Mouse (Mus musculus) CH12.LX (cell line): ENCODE results near the gene Ralbp1. TPM values are rescaled to one million over a fixed set of nuclear protein-coding genes. Genes with fewer than 3 reads are reported as not detected.

Experiments
- DNase-seq: peaks from one replicate; pipeline ENCODE4 v3.0.0-alpha.2; 2013; ENCODE audit errors: extremely low read depth
- H3K27ac ChIP-seq: 2 replicates; pipeline ENCODE4 v1.5.1; 2012; ENCODE audit warnings: low read depth, mild to moderate bottlenecking, control low read depth, moderate library complexity; ENCODE audit not compliant: insufficient read depth
- H3K27me3 ChIP-seq: replicated peaks from 2 replicates; pipeline ENCODE3; 2012; ENCODE audit warnings: inconsistent platforms
- H3K36me3 ChIP-seq, 2 experiments: replicated peaks in 1 of 2; 2 replicates each; pipeline versions ENCODE3 to v1.6.1; 2012; ENCODE audit warnings: inconsistent platforms in 1 of 2, low read length in 1 of 2, mild to moderate bottlenecking in 1 of 2, mixed read lengths in 1 of 2, moderate library complexity in 1 of 2; ENCODE audit not compliant: control insufficient read depth in 1 of 2, insufficient read depth in 1 of 2
- H3K4me1 ChIP-seq, 2 experiments: 2 replicates each; pipeline ENCODE4 v1.6.1; 2012; ENCODE audit warnings: inconsistent platforms in 1 of 2, moderate library complexity in 1 of 2; ENCODE audit not compliant: insufficient read depth in 2 of 2, control insufficient read depth in 1 of 2
- H3K4me2 ChIP-seq: 2 replicates; pipeline ENCODE4 v1.6.1; 2012; ENCODE audit warnings: low read depth, mild to moderate bottlenecking, control low read depth; ENCODE audit not compliant: poor library complexity, insufficient read depth, severe bottlenecking
- H3K4me3 ChIP-seq, 3 experiments: fragments of 150-350 bp in 1 of 3; sonication (generic) in 1 of 3; replicated peaks in 1 of 3; 2 replicates each; pipeline versions ENCODE3 to v1.5.1; 2011 to 2012; ENCODE audit warnings: low read depth in 2 of 3, low read length in 2 of 3, mild to moderate bottlenecking in 2 of 3, moderate library complexity in 2 of 3, control low read depth in 1 of 3, improper control_type of control experiment in 1 of 3, inconsistent platforms in 1 of 3, mixed read lengths in 1 of 3; ENCODE audit not compliant: poor library complexity in 1 of 3
- H3K79me2 ChIP-seq: replicated peaks from 2 replicates; pipeline ENCODE4 v1.6.1; 2012; ENCODE audit warnings: mild to moderate bottlenecking, moderate library complexity; ENCODE audit not compliant: control insufficient read depth, poor library complexity, insufficient read depth, severe bottlenecking; ENCODE audit errors: extremely low read depth
- H3K9ac ChIP-seq: 2 replicates; pipeline ENCODE4 v1.6.1; 2012; ENCODE audit warnings: low read depth, mild to moderate bottlenecking, control low read depth, moderate library complexity; ENCODE audit not compliant: insufficient read depth
- H3K9me3 ChIP-seq: replicated peaks from 2 replicates; pipeline ENCODE3; 2012; ENCODE audit warnings: low read length, inconsistent platforms, mixed read lengths
- BHLHE40 ChIP-seq: IDR thresholded peaks from 2 replicates; pipeline ENCODE4 v1.6.1; 2011; ENCODE audit warnings: mild to moderate bottlenecking, low read depth, low read length, improper control_type of control experiment
- CHD1 ChIP-seq: IDR thresholded peaks from 2 replicates; pipeline ENCODE4 v1.6.1; 2012; ENCODE audit warnings: low read depth, low read length, improper control_type of control experiment, inconsistent platforms
- CTCF ChIP-seq, 2 experiments: IDR thresholded peaks in 1 of 2; conservative IDR thresholded peaks in 1 of 2; 2 replicates each; pipeline ENCODE4 v1.5.1; 2011 to 2012; ENCODE audit warnings: low read depth in 2 of 2, low read length in 2 of 2, improper control_type of control experiment in 1 of 2, inconsistent platforms in 1 of 2, mild to moderate bottlenecking in 1 of 2, moderate library complexity in 1 of 2
- E2F4 ChIP-seq: IDR thresholded peaks from 2 replicates; pipeline ENCODE4 v1.6.1; 2011; ENCODE audit warnings: low read depth, low read length, improper control_type of control experiment; ENCODE audit not compliant: insufficient replicate concordance
- ELF1 ChIP-seq: IDR thresholded peaks from 2 replicates; pipeline ENCODE4 v1.6.1; 2014; ENCODE audit warnings: low read depth, mild to moderate bottlenecking, inconsistent platforms, low read length, improper control_type of control experiment
- EP300 ChIP-seq: IDR thresholded peaks from 2 replicates; pipeline ENCODE4 v1.6.1; 2011; ENCODE audit warnings: low read length, improper control_type of control experiment
- ETS1 ChIP-seq: conservative IDR thresholded peaks from 2 replicates; pipeline ENCODE4 v1.6.1; 2012; ENCODE audit warnings: low read depth, mild to moderate bottlenecking, inconsistent platforms, low read length, improper control_type of control experiment, moderate library complexity
- GABPA ChIP-seq: IDR thresholded peaks from 2 replicates; pipeline ENCODE4 v1.6.1; 2012; ENCODE audit warnings: low read depth, low read length, improper control_type of control experiment, inconsistent platforms; ENCODE audit not compliant: insufficient replicate concordance
- IRF4 ChIP-seq: IDR thresholded peaks from 2 replicates; pipeline ENCODE4 v1.6.1; 2014; ENCODE audit warnings: low read depth, mild to moderate bottlenecking, inconsistent platforms, low read length, improper control_type of control experiment
- JUN ChIP-seq: IDR thresholded peaks from 2 replicates; pipeline ENCODE4 v1.6.1; 2011; ENCODE audit warnings: low read depth, mild to moderate bottlenecking, low read length, improper control_type of control experiment, moderate library complexity; ENCODE audit not compliant: insufficient read depth
- JUND ChIP-seq: conservative IDR thresholded peaks from 2 replicates; pipeline ENCODE4 v1.6.1; 2011; ENCODE audit warnings: low read depth, low read length, improper control_type of control experiment
- KAT2A ChIP-seq: IDR thresholded peaks from 2 replicates; pipeline ENCODE4 v1.6.1; 2012; ENCODE audit warnings: low read length, improper control_type of control experiment, inconsistent platforms; ENCODE audit not compliant: insufficient replicate concordance
- MAFK ChIP-seq: IDR thresholded peaks from 2 replicates; pipeline ENCODE4 v1.6.1; 2011; ENCODE audit warnings: low read length, improper control_type of control experiment; ENCODE audit not compliant: insufficient replicate concordance
- MAX ChIP-seq: IDR thresholded peaks from 2 replicates; pipeline ENCODE4 v1.6.1; 2011; ENCODE audit warnings: low read length, improper control_type of control experiment
- MEF2A ChIP-seq: IDR thresholded peaks from 2 replicates; pipeline ENCODE4 v1.6.1; 2014; ENCODE audit warnings: low read depth, mild to moderate bottlenecking, inconsistent platforms, low read length, improper control_type of control experiment, borderline replicate concordance
- MXI1 ChIP-seq: IDR thresholded peaks from 2 replicates; pipeline ENCODE4 v1.6.1; 2011; ENCODE audit warnings: mild to moderate bottlenecking, low read depth, low read length, improper control_type of control experiment
- MYC ChIP-seq: IDR thresholded peaks from 2 replicates; pipeline ENCODE4 v1.6.1; 2011; ENCODE audit warnings: low read depth, mild to moderate bottlenecking, improper control_type of control experiment, low read length
- NELFE ChIP-seq: IDR thresholded peaks from 2 replicates; pipeline ENCODE4 v1.6.1; 2011; ENCODE audit warnings: low read depth, low read length, improper control_type of control experiment
- NRF1 ChIP-seq: IDR thresholded peaks from 2 replicates; pipeline ENCODE4 v1.6.1; 2014; ENCODE audit warnings: low read depth, mild to moderate bottlenecking, inconsistent platforms, low read length, improper control_type of control experiment, moderate library complexity
- PAX5 ChIP-seq: IDR thresholded peaks from 2 replicates; pipeline ENCODE4 v1.6.1; 2012; ENCODE audit warnings: low read length, inconsistent platforms, mixed read lengths
- POLR2A ChIP-seq: IDR thresholded peaks from 2 replicates; pipeline ENCODE4 v1.6.1; 2011; ENCODE audit warnings: low read depth, mild to moderate bottlenecking, improper control_type of control experiment, low read length
- POLR2AphosphoS2 ChIP-seq: IDR thresholded peaks from 2 replicates; pipeline ENCODE4 v1.6.1; 2011; ENCODE audit warnings: low read depth, low read length, improper control_type of control experiment
- RAD21 ChIP-seq: IDR thresholded peaks from 2 replicates; pipeline ENCODE4 v1.6.1; 2011; ENCODE audit warnings: low read depth, mild to moderate bottlenecking, low read length, improper control_type of control experiment, moderate library complexity
- SMC3 ChIP-seq: IDR thresholded peaks from 2 replicates; pipeline ENCODE4 v1.6.1; 2011; ENCODE audit warnings: low read depth, low read length, improper control_type of control experiment
- TCF12 ChIP-seq: IDR thresholded peaks from 2 replicates; pipeline ENCODE4 v1.6.1; 2014; ENCODE audit warnings: low read depth, mild to moderate bottlenecking, inconsistent platforms, low read length, improper control_type of control experiment
- UBTF ChIP-seq: IDR thresholded peaks from 2 replicates; pipeline ENCODE4 v1.6.1; 2012; ENCODE audit warnings: low read depth, mild to moderate bottlenecking, inconsistent platforms, low read length, improper control_type of control experiment, moderate library complexity
- USF1 ChIP-seq: IDR thresholded peaks from 2 replicates; pipeline ENCODE4 v1.6.1; 2014; ENCODE audit warnings: low read depth, mild to moderate bottlenecking, inconsistent platforms, low read length, improper control_type of control experiment
- USF2 ChIP-seq: conservative IDR thresholded peaks from 2 replicates; pipeline ENCODE4 v1.6.1; 2011; ENCODE audit warnings: low read depth, low read length, improper control_type of control experiment
- ZC3H11A ChIP-seq: IDR thresholded peaks from 2 replicates; pipeline ENCODE4 v1.6.1; 2012; ENCODE audit warnings: low read depth, mild to moderate bottlenecking, inconsistent platforms, low read length, improper control_type of control experiment
- ZKSCAN1 ChIP-seq: IDR thresholded peaks from 2 replicates; pipeline ENCODE4 v1.6.1; 2012; ENCODE audit warnings: low read depth, inconsistent platforms, low read length, improper control_type of control experiment, borderline replicate concordance
- ZMIZ1 ChIP-seq: IDR thresholded peaks from 2 replicates; pipeline ENCODE4 v1.6.1; 2012; ENCODE audit warnings: low read depth, mild to moderate bottlenecking, inconsistent platforms, low read length, improper control_type of control experiment
- ZNF384 ChIP-seq: IDR thresholded peaks from 2 replicates; pipeline ENCODE4 v1.6.1; 2012; ENCODE audit warnings: low read depth, low read length, improper control_type of control experiment, inconsistent platforms
- dilution Hi-C: fragments of 300-500 bp; cut with MboI; formaldehyde crosslinking; loops from 2 replicates; pipeline ENCODE4 v1.14.3; 2020; ENCODE audit warnings: low sequenced_read_pairs; ENCODE audit not compliant: extremely low pct_unique_long_range_greater_than_20kb, extremely low pct_ligation_motif_present
- in situ Hi-C: fragments of 300-500 bp; cut with MboI; formaldehyde crosslinking; loops from 3 replicates; pipeline ENCODE4 v1.14.3; 2019; ENCODE audit warnings: low sequenced_read_pairs, low pct_ligation_motif_present, low pct_unique_long_range_greater_than_20kb, mixed read lengths
- polyA plus RNA-seq: library from polyadenylated mRNA; unstranded; fragments of >175 nt; gene quantifications from 2 replicates; pipeline ENCODE4 v1.2.1, GENCODE M21; 2012; ENCODE audit warnings: low read depth; ENCODE audit not compliant: insufficient read length
- total RNA-seq, 2 experiments: library from RNA; depleted of rRNA; stranded (reverse); fragments of 300-350 nt in 1 of 2; fragments of >200 nt in 1 of 2; gene quantifications; 2 replicates each; pipeline ENCODE4 v1.2.3; 2012 to 2014

The Ralbp1 gene
- total and polyA plus RNA-seq, 3 experiments = 25.3 to 27.2 (median 26.5) TPM

DNA sequence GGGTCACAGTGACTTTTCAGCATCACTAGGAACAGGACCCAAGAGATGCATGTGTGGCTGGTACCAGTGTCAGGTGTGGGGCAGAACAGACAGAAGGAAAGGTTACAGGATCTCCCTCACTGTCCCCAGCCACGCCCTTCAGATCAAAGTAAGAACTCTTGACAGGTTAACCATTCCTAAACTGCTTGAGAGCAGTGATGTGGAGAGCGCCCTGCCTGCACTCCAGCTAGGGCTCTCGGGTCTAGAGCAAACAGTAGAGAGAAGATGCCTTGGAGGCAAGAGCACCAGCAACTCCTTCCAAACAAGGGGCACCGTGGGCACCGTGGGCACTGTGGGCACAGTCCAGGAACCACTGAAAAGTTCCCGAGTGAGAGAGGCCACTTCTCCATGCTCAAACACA lies 32.3 kb downstream of the Ralbp1 start:
- Histone ChIP-seq H3K4me2 (no peak overlapping the region), H3K4me1 (peaks cover 7 to 34% of the 10 kb centered on the region in 2 experiments), H3K27me3 (no peaks in the 10 kb centered on the region), H3K36me3 (peaks cover 54 to 88% of the 10 kb centered on the region in 2 experiments), H3K9me3 (peaks cover 10% of the 10 kb centered on the region), H3K27ac (no peak overlapping the region), H3K9ac (no peak overlapping the region), H3K4me3 (no peak overlapping the region), H3K79me2 (no peaks in the 10 kb centered on the region)
- in situ Hi-C loops (no loop called here), dilution Hi-C loops (no loop called here)
- no peak for TF ChIP-seq USF2
- TF ChIP-seq JUND = no peak
- TF ChIP-seq UBTF = no peak
- TF ChIP-seq JUN = no peak
- no peak for TF ChIP-seq MAX
- TF ChIP-seq MEF2A = no peak
- no peak for TF ChIP-seq GABPA
- TF ChIP-seq SMC3 = no peak
- no peak for TF ChIP-seq MXI1
- TF ChIP-seq POLR2AphosphoS2 = no peak
- no peak for TF ChIP-seq IRF4
- no peak for TF ChIP-seq MYC
- TF ChIP-seq ELF1 = no peak
- TF ChIP-seq ZKSCAN1 = no peak
- no peak for TF ChIP-seq RAD21
- no peak for TF ChIP-seq CTCF (conservative IDR thresholded peaks at IDR 0.05 in 1 of 2, IDR thresholded peaks at IDR 0.05 in 1 of 2; ENCODE audit: low read depth in 2 of 2, low read length in 2 of 2)
- no peak for TF ChIP-seq KAT2A
- DNase-seq = no peak

DNA sequence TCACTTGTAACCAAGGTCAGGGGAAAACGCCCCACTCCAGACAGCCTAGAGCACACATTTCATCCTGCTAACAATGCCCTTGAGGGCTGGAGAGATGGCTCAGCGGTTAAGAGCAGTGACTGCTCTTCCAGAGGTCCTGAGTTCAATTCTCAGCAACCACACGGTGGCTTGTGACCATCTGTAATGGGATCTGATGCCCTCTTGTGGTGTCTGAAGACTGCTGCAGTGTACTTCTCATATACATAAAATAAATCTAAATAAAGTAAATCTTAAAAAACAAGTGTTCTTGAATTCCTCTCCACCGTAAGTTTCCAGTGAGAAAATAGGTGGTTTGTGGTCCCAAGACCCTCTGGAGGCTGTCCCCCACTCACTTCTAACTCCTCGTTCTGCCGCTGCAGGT lies 33.8 kb downstream of the Ralbp1 start:
- H3K27ac ChIP-seq = no peak overlapping the region
- H3K79me2 ChIP-seq = no peaks in the 10 kb centered on the region
- peaks cover 10% of the 10 kb centered on the region for H3K9me3 ChIP-seq
- dilution Hi-C loops = no loop called here
- no peaks in the 10 kb centered on the region for H3K27me3 ChIP-seq
- H3K4me2 ChIP-seq = no peak overlapping the region
- peaks cover 7 to 42% of the 10 kb centered on the region in 2 experiments for H3K4me1 ChIP-seq
- in situ Hi-C loops = no loop called here
- DNase-seq = no peak
- no peak for TF ChIP-seq CHD1
- no peak for TF ChIP-seq ZMIZ1
- no peak for TF ChIP-seq GABPA
- no peak for TF ChIP-seq POLR2A
- TF ChIP-seq USF2 = no peak
- TF ChIP-seq SMC3 = peak; percentile 22; the same call in 1 of the 2 replicates
- TF ChIP-seq MEF2A = no peak
- TF ChIP-seq PAX5 = no peak
- peak in 1 of 2 experiments; percentile 51; a peak in 2 of 4 replicates for TF ChIP-seq CTCF (conservative IDR thresholded peaks at IDR 0.05 in 1 of 2, IDR thresholded peaks at IDR 0.05 in 1 of 2; ENCODE audit: low read depth in 2 of 2, low read length in 2 of 2)
- TF ChIP-seq MAX = no peak
- TF ChIP-seq ELF1 = no peak
- no peak for TF ChIP-seq ZC3H11A
- TF ChIP-seq NRF1 = no peak
- TF ChIP-seq TCF12 = no peak
- TF ChIP-seq POLR2AphosphoS2 = no peak
- TF ChIP-seq ZNF384 = no peak
- no peak for TF ChIP-seq ZKSCAN1
- no peak for TF ChIP-seq ETS1
- TF ChIP-seq BHLHE40 = no peak
- no peak for TF ChIP-seq NELFE
- TF ChIP-seq USF1 = no peak
- TF ChIP-seq RAD21 = peak; percentile 13
- TF ChIP-seq MAFK = no peak
- no peak for TF ChIP-seq E2F4
- TF ChIP-seq EP300 = no peak
- H3K36me3 ChIP-seq = peaks cover 40 to 81% of the 10 kb centered on the region in 2 experiments
- no peak overlapping the region for H3K4me3 ChIP-seq
- no peak overlapping the region for H3K9ac ChIP-seq
